Mouse (Mus musculus) liver, embryonic 12.5 days (tissue): ENCODE results near the gene Ugt1a10. TPM values are rescaled to one million over a fixed set of nuclear protein-coding genes. Genes with fewer than 3 reads are reported as not detected.

Experiments
- ATAC-seq: fragments of 200-750 bp; cut with Nextera tagmentation; 2 replicates; pipeline ENCODE4 v1.8.0; 2017; ENCODE audit warnings: moderate number of reproducible peaks, mild to moderate bottlenecking, moderate library complexity
- H3K27ac ChIP-seq: fragments of 300-500 bp; sonication (generic); 2 replicates; pipeline ENCODE4 v1.5.1; 2016; ENCODE audit warnings: mild to moderate bottlenecking
- H3K27me3 ChIP-seq: fragments of 300-500 bp; sonication (generic); replicated peaks from 2 replicates; pipeline ENCODE4 v1.6.1; 2016; ENCODE audit warnings: mild to moderate bottlenecking, moderate library complexity
- H3K36me3 ChIP-seq: fragments of 300-500 bp; sonication (generic); 2 replicates; pipeline ENCODE4 v1.6.1; 2016; ENCODE audit warnings: mild to moderate bottlenecking, moderate library complexity
- H3K4me1 ChIP-seq: fragments of 300-500 bp; sonication (generic); 2 replicates; pipeline ENCODE4 v1.6.1; 2016
- H3K4me2 ChIP-seq: fragments of 300-500 bp; sonication (generic); 2 replicates; pipeline ENCODE4 v1.6.1; 2016; ENCODE audit warnings: mild to moderate bottlenecking, moderate library complexity
- H3K4me3 ChIP-seq: fragments of 300-500 bp; sonication (generic); 2 replicates; pipeline ENCODE4 v1.5.1; 2016; ENCODE audit warnings: mild to moderate bottlenecking, moderate library complexity
- H3K9ac ChIP-seq: fragments of 300-500 bp; sonication (generic); 2 replicates; pipeline ENCODE4 v1.6.1; 2016; ENCODE audit warnings: mild to moderate bottlenecking, moderate library complexity
- H3K9me3 ChIP-seq: fragments of 300-500 bp; sonication (generic); replicated peaks from 2 replicates; pipeline ENCODE4 v1.6.1; 2016; ENCODE audit warnings: mild to moderate bottlenecking, moderate library complexity
- WGBS: fragments of 180-500 bp; shearing (Covaris S2); methylation state at CpG from one replicate; pipeline ENCODE4 v1.1.7; 2016; ENCODE audit not compliant: insufficient replicate concordance; 5-methylcytosine and 5-hydroxymethylcytosine counted together
- microRNA-seq: library from miRNA; unstranded; fragments of <30 nt; microRNA quantifications from one replicate; pipeline ENCODE4, GENCODE M21; 2017
- polyA plus RNA-seq: library from polyadenylated mRNA; unstranded; fragments of >200 nt; fragmentation: Nextera tagmentation; extraction: Ambion mirVana; gene quantifications from 2 replicates; pipeline ENCODE4 v1.2.1, GENCODE M21; 2016

The Ugt1a10 gene
- polyA plus RNA-seq, 1 experiment from 2014 or later, result not detected

- peaks cover 39% of the 10 kb centered on the region for H3K4me1 ChIP-seq
- no peak overlapping the region for H3K27ac ChIP-seq
- H3K4me2 ChIP-seq, result no peak overlapping the region
- H3K36me3 ChIP-seq, result peaks cover 91% of the 10 kb centered on the region
- ATAC-seq, result no peak
- 84% methylated on average over 5 of the region's 5 CpGs for WGBS
- no peaks in the 10 kb centered on the region for H3K9me3 ChIP-seq
- H3K27me3 ChIP-seq, result no peaks in the 10 kb centered on the region
- H3K4me3 ChIP-seq, result no peak overlapping the region
- H3K9ac ChIP-seq, result no peak overlapping the region
These were observed 208.6 kb downstream of the Ugt1a10 start for GRCm38 (mm10) chr1:88263778-88264177.

DNA sequence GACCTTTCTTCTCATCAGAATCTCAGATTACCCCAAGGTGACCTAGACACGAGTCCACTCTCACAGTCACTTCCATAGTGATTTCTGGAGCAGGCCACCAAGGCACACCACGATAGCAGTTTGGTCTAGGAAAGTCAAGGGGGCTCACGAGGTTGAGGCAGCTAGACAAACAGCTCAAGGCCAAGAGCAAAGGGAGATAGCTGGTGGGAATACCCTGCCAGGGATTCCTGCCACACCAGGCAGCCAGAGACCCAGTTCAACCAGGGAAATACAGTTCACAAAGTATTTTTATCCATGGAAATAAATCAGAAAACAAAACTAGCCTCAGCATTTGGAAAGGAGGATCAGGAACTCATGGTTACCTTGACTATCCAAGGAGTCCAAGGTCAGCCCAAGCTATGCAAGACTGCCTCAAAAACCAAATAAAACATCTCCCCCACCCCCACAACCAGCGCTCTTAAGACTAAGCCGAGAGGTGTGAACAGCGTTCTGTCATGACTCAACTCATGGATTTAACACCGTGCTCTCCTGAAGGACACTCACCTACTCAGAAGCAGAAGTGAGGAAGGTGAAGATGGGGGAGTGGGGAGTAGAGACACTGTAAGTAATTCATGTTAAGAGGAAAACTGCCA, 209.2 kb downstream of the Ugt1a10 start:
- H3K27ac ChIP-seq, result no peak overlapping the region
- no peak overlapping the region for H3K4me3 ChIP-seq

DNA sequence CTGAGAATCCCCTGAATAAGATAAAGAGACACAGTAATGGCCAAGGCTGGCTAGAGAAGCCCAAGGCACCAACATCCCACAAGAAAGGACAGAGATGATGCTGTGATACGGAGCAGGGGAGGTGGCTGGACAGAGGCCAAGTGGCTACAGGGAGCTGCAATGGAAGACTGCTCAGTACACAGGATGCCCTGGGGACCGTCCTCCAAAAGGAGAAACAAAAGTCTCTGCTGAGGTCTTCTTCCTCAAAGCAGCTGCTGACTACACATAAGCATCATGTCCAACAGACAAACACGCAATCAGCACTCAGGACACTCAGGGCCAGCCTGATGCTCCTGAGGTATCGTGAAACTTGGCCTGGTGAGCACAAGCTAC, 209.7 kb downstream of the Ugt1a10 start:
- WGBS, result 74% methylated on average over 4 of the region's 4 CpGs
- H3K9me3 ChIP-seq, result no peaks in the 10 kb centered on the region
- no peaks in the 10 kb centered on the region for H3K27me3 ChIP-seq
- ATAC-seq, result no peak
- H3K27ac ChIP-seq, result no peak overlapping the region
- H3K4me2 ChIP-seq, result no peak overlapping the region
- H3K9ac ChIP-seq, result no peak overlapping the region
- H3K36me3 ChIP-seq, result peaks cover 100% of the 10 kb centered on the region
- no peak overlapping the region for H3K4me3 ChIP-seq
- peaks cover 31% of the 10 kb centered on the region for H3K4me1 ChIP-seq

More for the DNA sequence above, 209.2 kb downstream of the Ugt1a10 start:
- WGBS, result 84% methylated on average over 7 of the region's 7 CpGs
- Histone ChIP-seq H3K4me2 (no peak overlapping the region), H3K36me3 (peaks cover 97% of the 10 kb centered on the region), H3K9ac (no peak overlapping the region), H3K27me3 (no peaks in the 10 kb centered on the region), H3K4me1 (peaks cover 36% of the 10 kb centered on the region), H3K9me3 (no peaks in the 10 kb centered on the region)
- no peak for ATAC-seq

GRCm38 (mm10) chr1:88266123-88266522, 210.9 kb downstream of the Ugt1a10 start:
- no peak for ATAC-seq
- Histone ChIP-seq H3K4me3 (no peak overlapping the region), H3K9me3 (no peaks in the 10 kb centered on the region), H3K9ac (no peak overlapping the region), H3K27me3 (no peaks in the 10 kb centered on the region), H3K4me1 (peaks cover 18% of the 10 kb centered on the region), H3K4me2 (no peak overlapping the region), H3K27ac (no peak overlapping the region), H3K36me3 (peaks cover 96% of the 10 kb centered on the region)
- WGBS, result 82% methylated on average over 13 of the region's 13 CpGs

GRCm38 (mm10) chr1:88267489-88267888, 212.3 kb downstream of the Ugt1a10 start:
- Histone ChIP-seq H3K27me3 (no peaks in the 10 kb centered on the region), H3K4me1 (peaks cover 5% of the 10 kb centered on the region), H3K4me3 (no peak overlapping the region), H3K9me3 (no peaks in the 10 kb centered on the region), H3K36me3 (peaks cover 96% of the 10 kb centered on the region), H3K9ac (no peak overlapping the region), H3K27ac (no peak overlapping the region), H3K4me2 (no peak overlapping the region)
- WGBS, result 90% methylated on average over 6 of the region's 6 CpGs
- no peak for ATAC-seq

- Histone ChIP-seq H3K36me3 (peaks cover 96% of the 10 kb centered on the region), H3K4me1 (no peaks in the 10 kb centered on the region), H3K27ac (no peak overlapping the region), H3K9ac (no peak overlapping the region), H3K27me3 (no peaks in the 10 kb centered on the region), H3K9me3 (no peaks in the 10 kb centered on the region), H3K4me3 (no peak overlapping the region), H3K4me2 (no peak overlapping the region)
- no peak for ATAC-seq
- WGBS, result 80% methylated on average over 6 of the region's 6 CpGs
These were observed 212.9 kb downstream of the Ugt1a10 start for GRCm38 (mm10) chr1:88268070-88268469.

Small RNAs within 50 kb of the gene (microRNA-seq; reads per million reads assigned to microRNA genes)
- gene Gm25198, result not detected

Other genes starting within 250 kb of the Ugt1a10 start
- gene Dgkd, start 202.1 kb upstream of the Ugt1a10 start, polyA plus RNA-seq, result 19.9 and 20.4 TPM in 2 replicates
- 13.3 and 13.4 TPM in 2 replicates for gene Usp40, start 46.8 kb upstream of the Ugt1a10 start, polyA plus RNA-seq
- 0.10 and 0.14 TPM in 2 replicates for gene Ugt1a9, start 15.4 kb downstream of the Ugt1a10 start, polyA plus RNA-seq
- not detected in 2 replicates for gene Ugt1a8, start 32.4 kb downstream of the Ugt1a10 start, polyA plus RNA-seq
- gene Ugt1a7c, start 39.7 kb downstream of the Ugt1a10 start, polyA plus RNA-seq, result 1.1 and 1.2 TPM in 2 replicates
- gene Ugt1a6b, start 47.9 kb downstream of the Ugt1a10 start, polyA plus RNA-seq, result 0.42 and 0.67 TPM in 2 replicates
- gene Ugt1a6a, start 79.4 kb downstream of the Ugt1a10 start, polyA plus RNA-seq, result 1.3 and 2.1 TPM in 2 replicates
- not detected in 2 replicates for gene Ugt1a5, start 110.6 kb downstream of the Ugt1a10 start, polyA plus RNA-seq
- not detected in 2 replicates for gene Ugt1a2, start 145.2 kb downstream of the Ugt1a10 start, polyA plus RNA-seq
- gene Dnajb3, start 150.4 kb downstream of the Ugt1a10 start, polyA plus RNA-seq, result 11.9 and 13.8 TPM in 2 replicates
- not detected in 2 replicates for gene Ugt1a1, start 156.6 kb downstream of the Ugt1a10 start, polyA plus RNA-seq
- 0.46 and 0.61 TPM in 2 replicates for gene Mroh2a, start 171.6 kb downstream of the Ugt1a10 start, polyA plus RNA-seq
- 104 and 106 TPM in 2 replicates for gene Hjurp, start 222.2 kb downstream of the Ugt1a10 start, polyA plus RNA-seq
- not detected in 2 replicates for gene Trpm8, start 222.3 kb downstream of the Ugt1a10 start, polyA plus RNA-seq